Mouse (Mus musculus) G1E (cell line): ENCODE results near the gene Bcl2l14. TPM values are rescaled to one million over a fixed set of nuclear protein-coding genes. Genes with fewer than 3 reads are reported as not detected.

ENCODE experiments used
- ATAC-seq: 2 replicates; pipeline ENCODE4 v1.8.0; 2016; ENCODE audit warnings: mild to moderate bottlenecking; ENCODE audit not compliant: insufficient number of reproducible peaks, poor library complexity, low FRiP score, severe bottlenecking; ENCODE audit errors: extremely low read depth
- DNase-seq: peaks from one replicate; pipeline ENCODE4 v3.0.0; 2012; ENCODE audit warnings: low spot score
- H3K27me3 ChIP-seq: 2 replicates; pipeline ENCODE4 v1.6.1; 2012; ENCODE audit warnings: mild to moderate bottlenecking, low read length, inconsistent platforms; ENCODE audit not compliant: insufficient read depth
- H3K36me3 ChIP-seq: replicated peaks from 2 replicates; pipeline ENCODE3; 2012; ENCODE audit warnings: mild to moderate bottlenecking, inconsistent platforms
- H3K4me1 ChIP-seq: 2 replicates; pipeline ENCODE4 v1.6.1; 2012; ENCODE audit warnings: low read depth, low read length, inconsistent platforms, mixed read lengths; ENCODE audit not compliant: insufficient read depth
- H3K4me3 ChIP-seq: 2 replicates; pipeline ENCODE4 v1.5.1; 2012; ENCODE audit warnings: low read depth, mild to moderate bottlenecking, inconsistent platforms, low read length, moderate library complexity, mixed read lengths
- H3K9me3 ChIP-seq: replicated peaks from 2 replicates; pipeline ENCODE4 v1.6.1; 2012; ENCODE audit warnings: inconsistent platforms
- CTCF ChIP-seq: IDR thresholded peaks from 2 replicates; pipeline ENCODE4 v1.5.1; 2012; ENCODE audit warnings: low read depth, low read length, inconsistent platforms, mixed read lengths
- GATA1 ChIP-seq: IDR thresholded peaks from 2 replicates; pipeline ENCODE4 v1.6.1; 2012; ENCODE audit warnings: borderline replicate concordance, low read length, inconsistent platforms, mixed read lengths
- GATA2 ChIP-seq: IDR thresholded peaks from 2 replicates; pipeline ENCODE4 v1.6.1; 2012; ENCODE audit warnings: low read depth, low read length, inconsistent platforms, borderline replicate concordance
- POLR2AphosphoS5 ChIP-seq: IDR thresholded peaks from 2 replicates; pipeline ENCODE4 v1.6.1; 2012; ENCODE audit warnings: low read depth, low read length, inconsistent platforms; ENCODE audit not compliant: insufficient replicate concordance
- TAL1 ChIP-seq: conservative IDR thresholded peaks from 2 replicates; pipeline ENCODE4 v1.6.1; 2012; ENCODE audit warnings: low read depth, low read length, inconsistent platforms, mixed read lengths
- polyA plus RNA-seq: library from polyadenylated mRNA; stranded (reverse); fragments of >175 nt; gene quantifications from 2 replicates; pipeline ENCODE4 v1.2.3, GENCODE M21; 2012
- total RNA-seq, 2 experiments: library from RNA; stranded (forward) in 1 of 2; stranded (reverse) in 1 of 2; fragments of 200-1000 nt in 1 of 2; fragments of >200 nt in 1 of 2; fragmentation: Nextera tagmentation in 1 of 2; gene quantifications; 2 replicates each; pipeline ENCODE4 v1.2.3; 2014 to 2017

Gene Bcl2l14
- total and polyA plus RNA-seq, 3 experiments, result 0.71 TPM; not detected in 2

DNA sequence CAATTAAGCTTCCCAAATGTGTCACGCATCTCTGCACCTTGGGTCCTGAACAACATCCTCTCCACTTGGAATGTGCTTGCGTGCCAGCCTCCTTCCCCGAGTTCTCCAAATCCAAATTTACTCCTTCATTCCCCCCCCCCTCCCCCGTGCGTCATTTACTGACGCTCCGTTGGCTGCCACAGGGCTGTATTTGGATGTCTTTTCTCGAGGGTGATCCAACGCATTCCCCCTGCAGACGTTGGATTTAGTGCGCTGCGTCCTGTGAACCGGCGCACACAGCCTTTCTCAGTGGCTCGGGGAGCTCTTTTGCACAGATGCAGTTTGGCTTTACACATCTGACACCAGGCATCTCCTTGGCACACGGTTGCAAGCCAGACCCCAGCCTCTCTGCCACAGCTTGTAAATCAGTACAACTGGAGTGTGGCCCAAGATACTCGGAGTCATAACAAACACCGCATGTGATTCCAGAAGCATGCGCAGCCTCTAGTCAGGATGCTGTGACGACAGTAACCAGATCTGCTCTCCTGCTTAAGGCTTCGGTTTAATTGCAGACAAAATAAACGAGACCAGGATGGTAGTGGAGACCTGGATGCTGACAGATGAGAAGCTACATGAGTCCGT lies 43.4 kb downstream of the Bcl2l14 start:
- ATAC-seq, result no peak
- no peaks in the 10 kb centered on the region for H3K36me3 ChIP-seq
- no peaks in the 10 kb centered on the region for H3K9me3 ChIP-seq
- H3K4me3 ChIP-seq, result no peak overlapping the region
- no peaks in the 10 kb centered on the region for H3K4me1 ChIP-seq
- DNase-seq, result no peak
- TF ChIP-seq GATA1, result no peak
- TF ChIP-seq POLR2AphosphoS5, result no peak
- TF ChIP-seq GATA2, result no peak
- peaks cover 35% of the 10 kb centered on the region for H3K27me3 ChIP-seq

DNA sequence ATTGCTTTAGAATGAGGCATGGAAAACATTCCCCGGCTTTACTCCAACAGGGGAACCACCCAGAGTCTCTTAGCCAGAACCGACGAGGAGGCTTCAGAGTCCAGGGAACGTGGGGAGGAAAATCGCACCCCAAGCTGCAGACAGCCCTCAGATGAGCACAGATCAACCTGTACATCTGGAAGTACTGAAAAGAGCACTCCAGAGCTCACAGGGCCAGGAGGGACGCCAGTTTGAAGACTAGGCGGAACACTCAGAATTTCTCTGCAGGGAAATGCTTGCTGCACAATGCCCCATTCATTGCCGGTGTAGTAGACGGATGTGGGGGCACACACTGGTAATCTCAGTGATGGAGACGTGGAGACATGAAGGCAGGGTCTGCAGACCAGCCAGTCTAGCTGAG lies 43.9 kb downstream of the Bcl2l14 start:
- 0 out of 2 replicates have a peak, but pooled peaks cover 2% of the 10 kb centered on the region for H3K9me3 ChIP-seq
- H3K27me3 ChIP-seq, result peaks cover 32% of the 10 kb centered on the region
- DNase-seq (no peak), ATAC-seq (no peak)
- H3K4me3 ChIP-seq, result no peak overlapping the region
- peaks cover 5% of the 10 kb centered on the region for H3K36me3 ChIP-seq
- TF ChIP-seq TAL1 (no peak), GATA1 (no peak), CTCF (no peak), GATA2 (no peak), POLR2AphosphoS5 (no peak)
- no peaks in the 10 kb centered on the region for H3K4me1 ChIP-seq

DNA sequence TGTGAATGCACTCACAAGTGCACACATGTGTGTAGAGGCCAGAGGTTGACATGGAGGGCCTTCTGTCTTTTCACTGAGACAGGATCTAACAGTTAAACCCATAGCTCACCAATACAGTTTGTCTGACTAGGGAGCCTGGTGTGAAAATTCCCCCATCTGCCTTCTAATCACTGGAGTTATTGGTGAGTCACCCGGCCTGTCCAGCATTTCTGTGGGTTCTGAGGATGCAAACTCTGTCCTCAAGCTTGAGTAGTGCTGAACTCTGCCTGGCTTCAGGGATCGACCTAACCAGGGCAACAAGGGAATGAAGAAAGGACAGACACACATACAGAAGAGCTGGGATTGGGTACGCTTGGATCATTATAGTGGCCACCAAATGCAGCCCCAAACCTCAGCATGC lies 45.6 kb downstream of the Bcl2l14 start:
- Histone ChIP-seq H3K36me3 (peaks cover 18% of the 10 kb centered on the region), H3K27me3 (peaks cover 32% of the 10 kb centered on the region), H3K9me3 (0 out of 2 replicates have a peak, but pooled peaks cover 3% of the 10 kb centered on the region), H3K4me1 (no peaks in the 10 kb centered on the region), H3K4me3 (no peak overlapping the region)
- ATAC-seq (no peak), DNase-seq (no peak)
- TF ChIP-seq CTCF (no peak), GATA1 (no peak), POLR2AphosphoS5 (no peak), TAL1 (no peak), GATA2 (no peak)

DNA sequence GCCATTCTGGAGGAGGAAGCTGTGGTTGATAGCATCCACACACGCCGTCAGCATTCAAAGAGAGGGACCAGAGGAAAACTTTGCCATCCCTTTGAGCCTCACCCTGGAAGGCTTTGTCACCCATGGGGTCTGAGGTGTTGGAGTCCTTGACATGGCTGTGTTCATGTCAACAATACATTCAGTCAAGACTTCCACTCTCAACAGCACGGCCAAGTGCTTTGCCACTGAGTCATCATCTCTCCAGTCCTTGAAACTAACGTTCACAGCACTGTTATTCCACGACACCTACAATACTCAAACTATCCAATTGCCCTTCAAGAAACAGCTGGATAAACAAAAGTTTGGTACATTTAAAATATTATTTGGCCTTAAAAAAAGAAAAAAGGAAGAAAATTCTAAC lies 46.1 kb downstream of the Bcl2l14 start:
- DNase-seq (no peak), ATAC-seq (no peak)
- 0 out of 2 replicates have a peak, but pooled peaks cover 3% of the 10 kb centered on the region for H3K9me3 ChIP-seq
- TF ChIP-seq CTCF, result no peak
- TF ChIP-seq TAL1, result no peak
- no peak for TF ChIP-seq POLR2AphosphoS5
- TF ChIP-seq GATA1, result no peak
- TF ChIP-seq GATA2, result no peak
- H3K36me3 ChIP-seq, result peaks cover 23% of the 10 kb centered on the region
- no peak overlapping the region for H3K4me3 ChIP-seq
- no peaks in the 10 kb centered on the region for H3K4me1 ChIP-seq
- peaks cover 27% of the 10 kb centered on the region for H3K27me3 ChIP-seq

DNA sequence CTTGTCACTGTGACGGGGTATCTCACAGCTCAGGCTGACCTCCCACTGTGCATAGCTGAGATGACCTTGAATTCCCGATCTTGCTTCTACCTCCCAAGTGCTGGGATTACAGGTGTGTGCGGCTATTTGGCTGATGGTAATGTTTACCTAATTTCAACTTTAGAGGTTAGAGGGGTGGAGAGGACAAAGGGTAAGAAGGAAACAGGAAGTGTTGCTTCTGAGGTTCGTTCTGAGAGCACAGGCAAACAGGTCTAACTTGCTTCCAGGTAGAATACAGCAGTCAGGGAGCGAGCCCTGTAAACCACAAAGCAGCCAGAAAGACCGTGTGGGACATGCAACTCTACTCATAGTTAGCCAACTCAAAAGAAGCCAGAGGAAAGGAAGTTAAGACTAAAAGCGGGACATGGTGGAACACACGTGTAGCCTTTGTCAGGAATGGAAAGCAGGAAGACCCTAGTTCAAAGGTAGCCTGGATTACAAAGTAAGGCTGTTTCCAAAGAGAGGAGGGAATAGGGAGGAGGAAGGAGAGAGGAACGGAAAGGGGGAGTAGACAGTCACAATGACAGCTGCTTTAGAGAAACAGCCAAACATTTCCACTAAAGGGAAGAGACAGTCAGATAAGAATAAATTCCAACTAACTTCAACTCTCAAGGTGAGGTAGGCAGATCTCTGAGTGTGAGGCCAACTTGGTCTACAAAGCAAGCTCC lies 47.2 kb downstream of the Bcl2l14 start:
- 0 out of 2 replicates have a peak, but pooled peaks cover 3% of the 10 kb centered on the region for H3K9me3 ChIP-seq
- no peaks in the 10 kb centered on the region for H3K4me1 ChIP-seq
- peaks cover 31% of the 10 kb centered on the region for H3K36me3 ChIP-seq
- TF ChIP-seq GATA2, result no peak
- no peak for TF ChIP-seq GATA1
- TF ChIP-seq TAL1, result no peak
- no peak for TF ChIP-seq POLR2AphosphoS5
- TF ChIP-seq CTCF, result no peak
- ATAC-seq, result no peak
- no peak for DNase-seq
- H3K27me3 ChIP-seq, result peaks cover 16% of the 10 kb centered on the region
- H3K4me3 ChIP-seq, result no peak overlapping the region

DNA sequence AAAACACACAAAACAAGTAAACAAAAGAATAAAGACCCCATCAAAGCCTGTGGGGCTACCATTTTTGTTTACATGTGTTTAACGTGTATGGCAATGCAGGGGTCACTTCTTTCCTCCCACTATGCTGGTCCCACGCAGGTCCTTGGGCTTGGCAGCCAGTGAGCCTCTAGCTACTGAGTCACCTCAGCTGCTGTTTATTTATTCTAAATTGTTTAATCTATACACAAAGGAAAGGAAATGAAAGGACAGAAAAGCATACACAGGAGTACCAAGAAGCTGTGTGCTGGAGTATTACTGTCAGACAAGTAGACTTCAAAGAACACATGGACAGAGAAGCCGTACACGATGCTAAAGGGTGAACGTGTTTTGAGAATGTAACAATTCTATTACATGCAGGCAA lies 47.8 kb downstream of the Bcl2l14 start:
- H3K9me3 ChIP-seq, result 0 out of 2 replicates have a peak, but pooled peaks cover 3% of the 10 kb centered on the region
- H3K4me1 ChIP-seq, result no peaks in the 10 kb centered on the region
- H3K36me3 ChIP-seq, result peaks cover 36% of the 10 kb centered on the region
- ATAC-seq (no peak), DNase-seq (no peak)
- TF ChIP-seq GATA2, result no peak
- no peak for TF ChIP-seq CTCF
- no peak for TF ChIP-seq TAL1
- TF ChIP-seq POLR2AphosphoS5, result no peak
- TF ChIP-seq GATA1, result no peak
- H3K4me3 ChIP-seq, result no peak overlapping the region
- H3K27me3 ChIP-seq, result peaks cover 13% of the 10 kb centered on the region
